Mouse (Mus musculus) megakaryocyte progenitor cell, adult 5-6 weeks (primary cell): ENCODE measurements around the gene Vrk1. TPM values are rescaled to one million over a fixed set of nuclear protein-coding genes. Genes with fewer than 3 reads are reported as not detected.

Source experiments
- ATAC-seq: replicated peaks from 2 replicates; pipeline ENCODE4 v1.8.0; 2016; ENCODE audit warnings: mild to moderate bottlenecking, moderate TSS enrichment, inconsistent platforms; ENCODE audit not compliant: poor library complexity
- total RNA-seq, 2 experiments: library from RNA; stranded (forward) in 1 of 2; stranded (reverse) in 1 of 2; fragments of 157-497, 149-512 nt in 1 of 2; fragments of 200-1000 nt in 1 of 2; gene quantifications; 2 replicates each; pipeline versions ENCODE4 v1.2.3 to v1.2.4; 2015 to 2017

The Vrk1 gene
- total RNA-seq, 2 experiments from 2014 or later: 137 to 182 TPM

GRCm38 (mm10) chr12:106107272-106107671, 97.2 kb downstream of the Vrk1 start:
- ATAC-seq: no peak

- no peak for ATAC-seq
Measured at GRCm38 (mm10) chr12:106115070-106115891, 105.3 kb downstream of the Vrk1 start.

- ATAC-seq: no peak
Measured at GRCm38 (mm10) chr12:106115892-106116206, 105.8 kb downstream of the Vrk1 start.

- no peak for ATAC-seq
Measured at GRCm38 (mm10) chr12:106123276-106123675, 113.2 kb downstream of the Vrk1 start.

- no peak for ATAC-seq
Measured at GRCm38 (mm10) chr12:106124581-106124980, 114.6 kb downstream of the Vrk1 start.

Other genes with a start within 250 kb of the Vrk1 start
- gene Papola, start 225.5 kb upstream of the Vrk1 start, total RNA-seq (2015): 223 and 232 TPM in 2 replicates
- 104 and 140 TPM in 2 replicates for gene Papola, start 225.5 kb upstream of the Vrk1 start, total RNA-seq (2017)